24 mouse cellular contexts compared by ENCODE assay signal in the genomic region with DNA sequence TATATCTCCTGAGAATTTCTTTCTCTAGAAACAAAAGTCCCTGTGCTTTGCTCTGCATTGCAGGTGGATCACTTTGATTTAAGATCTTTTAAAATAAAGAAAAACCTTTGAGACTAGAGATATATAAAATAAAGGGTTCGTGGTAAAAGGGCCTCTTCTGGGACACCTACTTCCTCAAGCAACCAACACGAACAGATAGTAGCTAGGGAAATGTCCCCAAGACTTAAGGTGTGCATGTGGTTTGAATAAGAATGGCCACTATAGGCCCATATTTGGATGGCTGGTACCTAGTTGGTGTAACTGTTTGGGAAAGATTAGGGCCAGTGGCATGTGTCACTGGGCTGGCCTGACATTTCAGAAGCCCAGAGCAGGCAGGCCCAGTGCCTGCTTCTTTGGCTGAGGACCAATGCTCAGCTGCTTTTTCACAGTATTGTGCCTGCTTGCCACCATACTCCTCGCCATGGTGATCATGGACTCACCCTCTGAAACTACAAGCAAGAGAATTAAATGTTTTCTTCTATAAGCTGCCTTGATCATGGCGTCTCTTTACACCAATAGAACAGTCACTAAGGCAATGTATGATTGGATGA. TPM values are rescaled to one million over a fixed set of nuclear protein-coding genes. Genes with fewer than 3 reads are reported as not detected.
"Had no signal": no experiment of that assay in that cellular context is flagged by ENCODE, and none has a peak within 500 bp of the region (broad histone marks: within the 10 kb centered on the region; RNA-seq: fewer than 3 reads in every experiment).

No protein-coding gene starts in this region.

- H3K27ac ChIP-seq: lung, embryonic 15.5 days; macrophage; midbrain, embryonic 10.5 days; midbrain, embryonic 12.5 days; neural tube, embryonic 13.5 days; neural tube, embryonic 15.5 days had no signal

- H3K27me3 ChIP-seq: lung, embryonic 15.5 days; megakaryocyte, embryonic 14.5 days; midbrain, embryonic 12.5 days; neural tube, embryonic 13.5 days; neural tube, embryonic 15.5 days had no signal

- H3K9me3 ChIP-seq: lung, embryonic 15.5 days; midbrain, embryonic 12.5 days; neural tube, embryonic 15.5 days had no signal

- DNase-seq: liver, postnatal 0 days; lung, adult 2 months; lung, postnatal 14 days; lung, postnatal 36 days; midbrain, embryonic 14.5 days; retina, postnatal 1 day; right cerebral cortex, adult 18-20 months; right cerebral cortex, postnatal 25 days; right cerebral cortex, postnatal 4 days; spleen, adult 18-20 months; thymus, adult 18-20 months; thymus, postnatal 25 days; thymus, postnatal 4 days had no signal

- H3K4me1 ChIP-seq: lung, embryonic 15.5 days; midbrain, embryonic 10.5 days; midbrain, embryonic 12.5 days; neural tube, embryonic 13.5 days; neural tube, embryonic 15.5 days had no signal

- ATAC-seq: liver, postnatal 0 days; lung, postnatal 0 days; midbrain, embryonic 16.5 days had no signal

- H3K4me3 ChIP-seq: lung, embryonic 15.5 days; megakaryocyte, embryonic 14.5 days; midbrain, embryonic 10.5 days; midbrain, embryonic 12.5 days; myocyte; neural tube, embryonic 13.5 days; neural tube, embryonic 15.5 days had no signal

- H3K9ac ChIP-seq: liver, postnatal 0 days; lung, embryonic 15.5 days; midbrain, embryonic 12.5 days; neural tube, embryonic 13.5 days; neural tube, embryonic 15.5 days had no signal

RNA-seq across cellular contexts. Expression of a gene that starts 22.7 kb away (rescaled TPM):
- total RNA-seq: megakaryocyte progenitor cell, adult 5-6 weeks had no signal
- polyA plus RNA-seq: myocyte had no signal
